Mouse (Mus musculus) CH12.LX (cell line): ENCODE results near the gene Agap1. TPM values are rescaled to one million over a fixed set of nuclear protein-coding genes. Genes with fewer than 3 reads are reported as not detected.

Experiments
- DNase-seq: peaks from one replicate; pipeline ENCODE4 v3.0.0-alpha.2; 2013; ENCODE audit errors: extremely low read depth
- H3K27ac ChIP-seq: 2 replicates; pipeline ENCODE4 v1.5.1; 2012; ENCODE audit warnings: low read depth, mild to moderate bottlenecking, control low read depth, moderate library complexity; ENCODE audit not compliant: insufficient read depth
- H3K27me3 ChIP-seq: replicated peaks from 2 replicates; pipeline ENCODE3; 2012; ENCODE audit warnings: inconsistent platforms
- H3K36me3 ChIP-seq, 2 experiments: replicated peaks in 1 of 2; 2 replicates each; pipeline versions ENCODE3 to v1.6.1; 2012; ENCODE audit warnings: inconsistent platforms in 1 of 2, low read length in 1 of 2, mild to moderate bottlenecking in 1 of 2, mixed read lengths in 1 of 2, moderate library complexity in 1 of 2; ENCODE audit not compliant: control insufficient read depth in 1 of 2, insufficient read depth in 1 of 2
- H3K4me1 ChIP-seq, 2 experiments: 2 replicates each; pipeline ENCODE4 v1.6.1; 2012; ENCODE audit warnings: inconsistent platforms in 1 of 2, moderate library complexity in 1 of 2; ENCODE audit not compliant: insufficient read depth in 2 of 2, control insufficient read depth in 1 of 2
- H3K4me2 ChIP-seq: 2 replicates; pipeline ENCODE4 v1.6.1; 2012; ENCODE audit warnings: low read depth, mild to moderate bottlenecking, control low read depth; ENCODE audit not compliant: poor library complexity, insufficient read depth, severe bottlenecking
- H3K4me3 ChIP-seq, 3 experiments: fragments of 150-350 bp in 1 of 3; sonication (generic) in 1 of 3; replicated peaks in 1 of 3; 2 replicates each; pipeline versions ENCODE3 to v1.5.1; 2011 to 2012; ENCODE audit warnings: low read depth in 2 of 3, low read length in 2 of 3, mild to moderate bottlenecking in 2 of 3, moderate library complexity in 2 of 3, control low read depth in 1 of 3, improper control_type of control experiment in 1 of 3, inconsistent platforms in 1 of 3, mixed read lengths in 1 of 3; ENCODE audit not compliant: poor library complexity in 1 of 3
- H3K79me2 ChIP-seq: replicated peaks from 2 replicates; pipeline ENCODE4 v1.6.1; 2012; ENCODE audit warnings: mild to moderate bottlenecking, moderate library complexity; ENCODE audit not compliant: control insufficient read depth, poor library complexity, insufficient read depth, severe bottlenecking; ENCODE audit errors: extremely low read depth
- H3K9ac ChIP-seq: 2 replicates; pipeline ENCODE4 v1.6.1; 2012; ENCODE audit warnings: low read depth, mild to moderate bottlenecking, control low read depth, moderate library complexity; ENCODE audit not compliant: insufficient read depth
- H3K9me3 ChIP-seq: replicated peaks from 2 replicates; pipeline ENCODE3; 2012; ENCODE audit warnings: low read length, inconsistent platforms, mixed read lengths
- CHD2 ChIP-seq: IDR thresholded peaks from 2 replicates; pipeline ENCODE4 v1.6.1; 2011; ENCODE audit warnings: low read length, improper control_type of control experiment
- CTCF ChIP-seq, 2 experiments: IDR thresholded peaks in 1 of 2; conservative IDR thresholded peaks in 1 of 2; 2 replicates each; pipeline ENCODE4 v1.5.1; 2011 to 2012; ENCODE audit warnings: low read depth in 2 of 2, low read length in 2 of 2, improper control_type of control experiment in 1 of 2, inconsistent platforms in 1 of 2, mild to moderate bottlenecking in 1 of 2, moderate library complexity in 1 of 2
- EP300 ChIP-seq: IDR thresholded peaks from 2 replicates; pipeline ENCODE4 v1.6.1; 2011; ENCODE audit warnings: low read length, improper control_type of control experiment
- ETS1 ChIP-seq: conservative IDR thresholded peaks from 2 replicates; pipeline ENCODE4 v1.6.1; 2012; ENCODE audit warnings: low read depth, mild to moderate bottlenecking, inconsistent platforms, low read length, improper control_type of control experiment, moderate library complexity
- IRF4 ChIP-seq: IDR thresholded peaks from 2 replicates; pipeline ENCODE4 v1.6.1; 2014; ENCODE audit warnings: low read depth, mild to moderate bottlenecking, inconsistent platforms, low read length, improper control_type of control experiment
- JUND ChIP-seq: conservative IDR thresholded peaks from 2 replicates; pipeline ENCODE4 v1.6.1; 2011; ENCODE audit warnings: low read depth, low read length, improper control_type of control experiment
- MAFK ChIP-seq: IDR thresholded peaks from 2 replicates; pipeline ENCODE4 v1.6.1; 2011; ENCODE audit warnings: low read length, improper control_type of control experiment; ENCODE audit not compliant: insufficient replicate concordance
- MAZ ChIP-seq: IDR thresholded peaks from 2 replicates; pipeline ENCODE4 v1.6.1; 2012; ENCODE audit warnings: low read depth, mild to moderate bottlenecking, inconsistent platforms, low read length, improper control_type of control experiment, moderate library complexity
- MYC ChIP-seq: IDR thresholded peaks from 2 replicates; pipeline ENCODE4 v1.6.1; 2011; ENCODE audit warnings: low read depth, mild to moderate bottlenecking, improper control_type of control experiment, low read length
- NELFE ChIP-seq: IDR thresholded peaks from 2 replicates; pipeline ENCODE4 v1.6.1; 2011; ENCODE audit warnings: low read depth, low read length, improper control_type of control experiment
- PAX5 ChIP-seq: IDR thresholded peaks from 2 replicates; pipeline ENCODE4 v1.6.1; 2012; ENCODE audit warnings: low read length, inconsistent platforms, mixed read lengths
- RAD21 ChIP-seq: IDR thresholded peaks from 2 replicates; pipeline ENCODE4 v1.6.1; 2011; ENCODE audit warnings: low read depth, mild to moderate bottlenecking, low read length, improper control_type of control experiment, moderate library complexity
- RCOR1 ChIP-seq: conservative IDR thresholded peaks from 2 replicates; pipeline ENCODE4 v1.6.1; 2012; ENCODE audit warnings: low read depth, mild to moderate bottlenecking, inconsistent platforms, low read length, improper control_type of control experiment
- TBP ChIP-seq: conservative IDR thresholded peaks from 2 replicates; pipeline ENCODE4 v1.6.1; 2011; ENCODE audit warnings: low read depth, low read length, improper control_type of control experiment
- USF2 ChIP-seq: conservative IDR thresholded peaks from 2 replicates; pipeline ENCODE4 v1.6.1; 2011; ENCODE audit warnings: low read depth, low read length, improper control_type of control experiment
- ZC3H11A ChIP-seq: IDR thresholded peaks from 2 replicates; pipeline ENCODE4 v1.6.1; 2012; ENCODE audit warnings: low read depth, mild to moderate bottlenecking, inconsistent platforms, low read length, improper control_type of control experiment
- ZKSCAN1 ChIP-seq: IDR thresholded peaks from 2 replicates; pipeline ENCODE4 v1.6.1; 2012; ENCODE audit warnings: low read depth, inconsistent platforms, low read length, improper control_type of control experiment, borderline replicate concordance
- ZNF384 ChIP-seq: IDR thresholded peaks from 2 replicates; pipeline ENCODE4 v1.6.1; 2012; ENCODE audit warnings: low read depth, low read length, improper control_type of control experiment, inconsistent platforms
- dilution Hi-C: fragments of 300-500 bp; cut with MboI; formaldehyde crosslinking; loops from 2 replicates; pipeline ENCODE4 v1.14.3; 2020; ENCODE audit warnings: low sequenced_read_pairs; ENCODE audit not compliant: extremely low pct_unique_long_range_greater_than_20kb, extremely low pct_ligation_motif_present
- in situ Hi-C: fragments of 300-500 bp; cut with MboI; formaldehyde crosslinking; loops from 3 replicates; pipeline ENCODE4 v1.14.3; 2019; ENCODE audit warnings: low sequenced_read_pairs, low pct_ligation_motif_present, low pct_unique_long_range_greater_than_20kb, mixed read lengths
- polyA plus RNA-seq: library from polyadenylated mRNA; unstranded; fragments of >175 nt; gene quantifications from 2 replicates; pipeline ENCODE4 v1.2.1, GENCODE M21; 2012; ENCODE audit warnings: low read depth; ENCODE audit not compliant: insufficient read length
- total RNA-seq, 2 experiments: library from RNA; depleted of rRNA; stranded (reverse); fragments of 300-350 nt in 1 of 2; fragments of >200 nt in 1 of 2; gene quantifications; 2 replicates each; pipeline ENCODE4 v1.2.3; 2012 to 2014

Agap1 gene
- total and polyA plus RNA-seq, 3 experiments = not detected

GRCm38 (mm10) chr1:89707756-89708480, 253.3 kb downstream of the Agap1 start:
- DNase-seq = no peak
- H3K36me3 ChIP-seq = no peaks in the 10 kb centered on the region
- dilution Hi-C loops = no loop called here
- no peak overlapping the region for H3K4me3 ChIP-seq
- no peak overlapping the region for H3K9ac ChIP-seq
- H3K79me2 ChIP-seq = no peaks in the 10 kb centered on the region
- H3K9me3 ChIP-seq = peaks cover 91% of the 10 kb centered on the region
- no peaks in the 10 kb centered on the region for H3K4me1 ChIP-seq
- no peak for TF ChIP-seq TBP
- no peak for TF ChIP-seq ZKSCAN1
- TF ChIP-seq EP300 = no peak
- TF ChIP-seq ETS1 = no peak
- TF ChIP-seq RCOR1 = no peak
- no peak for TF ChIP-seq IRF4
- H3K4me2 ChIP-seq = no peak overlapping the region
- in situ Hi-C loops = no loop called here
- H3K27ac ChIP-seq = no peak overlapping the region
- no peaks in the 10 kb centered on the region for H3K27me3 ChIP-seq

- in situ Hi-C loops (no loop called here), dilution Hi-C loops (no loop called here)
- H3K36me3 ChIP-seq = no peaks in the 10 kb centered on the region
- H3K4me2 ChIP-seq = no peak overlapping the region
- no peak for TF ChIP-seq USF2
- TF ChIP-seq CTCF (conservative IDR thresholded peaks at IDR 0.05 in 1 of 2, IDR thresholded peaks at IDR 0.05 in 1 of 2; ENCODE audit: low read depth in 2 of 2, low read length in 2 of 2) = no peak
- no peak for TF ChIP-seq ZC3H11A
- no peak for TF ChIP-seq MAFK
- TF ChIP-seq ZKSCAN1 = no peak
- TF ChIP-seq NELFE = no peak
- TF ChIP-seq PAX5 = no peak
- no peak for TF ChIP-seq MAZ
- TF ChIP-seq RCOR1 = no peak
- no peak for TF ChIP-seq ZNF384
- TF ChIP-seq CHD2 = no peak
- no peak for TF ChIP-seq JUND
- TF ChIP-seq MYC = no peak
- no peak for TF ChIP-seq RAD21
- no peaks in the 10 kb centered on the region for H3K27me3 ChIP-seq
- H3K9me3 ChIP-seq = peaks cover 94% of the 10 kb centered on the region
- H3K9ac ChIP-seq = no peak overlapping the region
- no peak overlapping the region for H3K27ac ChIP-seq
- H3K4me3 ChIP-seq = no peak overlapping the region
- H3K4me1 ChIP-seq = no peaks in the 10 kb centered on the region
- no peak for DNase-seq
- H3K79me2 ChIP-seq = no peaks in the 10 kb centered on the region
Observed at GRCm38 (mm10) chr1:89709824-89710223, 255.2 kb downstream of the Agap1 start.
